Mouse (Mus musculus): ENCODE measurements around the gene Slc43a2.
"Not testable (repeated sequence)": the region's sequence is repeated elsewhere in the genome, so short reads cannot be mapped to it uniquely, and the experiment has no call there.

The Slc43a2 gene

DNA sequence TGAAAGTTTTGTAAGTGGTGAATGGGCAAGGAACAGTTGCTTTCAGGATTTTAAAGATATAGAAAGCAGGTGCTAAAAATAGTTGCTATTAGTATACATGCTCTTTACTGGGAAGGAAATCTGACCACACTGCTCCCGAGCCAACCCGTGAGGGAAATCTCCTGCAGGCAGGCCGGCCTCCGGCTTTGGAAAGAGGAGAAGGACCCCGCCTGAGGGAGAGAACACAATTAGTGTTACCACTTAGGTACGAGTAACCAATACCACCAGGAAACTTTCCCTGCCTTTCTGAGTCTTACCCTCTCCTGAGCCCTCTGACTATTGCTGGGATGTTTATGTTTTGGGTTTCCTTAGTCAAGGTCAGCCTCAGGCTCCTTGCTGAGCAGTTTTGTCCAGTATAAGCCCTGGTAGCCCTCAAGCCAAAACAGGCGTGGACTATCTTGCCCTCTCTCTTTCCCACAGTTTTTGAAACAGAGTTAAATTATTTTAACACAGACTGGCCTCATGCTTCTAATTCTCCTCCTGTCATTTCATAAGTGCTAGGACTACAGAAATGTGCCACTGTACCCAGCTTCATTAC lies 21.5 kb downstream of the Slc43a2 start:
- no peak for DNase-seq

DNA sequence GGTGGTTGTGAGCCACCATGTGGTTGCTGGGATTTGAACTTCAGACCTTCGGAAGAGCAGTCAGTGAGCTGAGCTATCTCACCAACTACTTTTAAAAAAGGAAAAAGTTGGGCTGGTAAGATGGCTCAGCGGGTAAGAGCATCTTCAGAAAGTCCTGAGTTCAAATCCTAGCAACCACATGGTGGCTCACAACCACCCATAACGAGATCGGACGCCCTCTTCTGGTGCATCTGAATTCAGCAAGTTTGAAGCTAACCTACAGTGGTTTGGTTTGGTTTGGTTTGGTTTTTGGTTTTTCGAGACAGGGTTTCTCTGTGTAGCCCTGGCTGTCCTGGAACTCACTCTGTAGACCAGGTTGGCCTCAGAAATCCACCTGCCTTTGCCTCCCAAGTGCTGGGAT lies 24.5 kb downstream of the Slc43a2 start:
- not testable (repeated sequence) for DNase-seq

DNA sequence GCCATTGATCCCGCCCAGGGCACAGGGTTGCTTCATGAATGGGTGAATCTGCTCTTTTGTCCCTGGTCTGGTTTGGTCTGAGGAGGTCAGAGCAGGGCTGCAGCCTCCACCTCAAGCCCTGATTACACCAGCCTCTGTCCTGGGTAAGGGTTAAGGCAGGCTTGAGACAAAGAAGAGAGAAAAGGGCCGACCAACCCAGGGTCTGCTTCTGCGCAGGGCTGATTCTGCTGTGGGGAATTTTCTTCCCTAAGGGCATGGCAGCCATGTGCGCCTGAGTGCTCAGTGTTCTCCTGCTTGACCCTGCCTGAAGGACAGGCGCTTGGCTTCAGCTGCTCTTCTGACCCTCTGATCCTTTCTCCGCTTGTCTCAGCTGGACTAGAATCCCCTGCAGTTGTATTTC lies 25.6 kb downstream of the Slc43a2 start:
- DNase-seq: no peak

DNA sequence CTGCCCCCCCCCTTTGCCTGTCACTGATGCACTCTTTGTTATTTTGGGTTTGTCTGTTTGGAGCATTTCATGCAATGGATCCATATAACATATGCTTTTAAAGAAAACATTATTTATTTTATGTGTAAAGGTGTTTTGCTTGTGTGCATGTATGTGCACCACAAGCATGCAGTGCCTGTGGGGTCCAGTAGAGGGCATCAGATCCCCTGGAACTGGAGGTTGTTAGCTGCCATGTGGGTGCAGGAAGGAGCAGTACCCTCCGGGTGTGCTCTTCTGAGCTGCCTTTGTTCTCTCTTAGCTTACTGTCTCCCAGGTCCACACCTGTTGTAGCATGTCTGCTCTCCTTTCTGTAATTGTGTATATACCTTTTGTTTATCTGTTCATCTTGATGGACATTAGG lies 26.6 kb downstream of the Slc43a2 start:
- DNase-seq: peak; percentile 78

DNA sequence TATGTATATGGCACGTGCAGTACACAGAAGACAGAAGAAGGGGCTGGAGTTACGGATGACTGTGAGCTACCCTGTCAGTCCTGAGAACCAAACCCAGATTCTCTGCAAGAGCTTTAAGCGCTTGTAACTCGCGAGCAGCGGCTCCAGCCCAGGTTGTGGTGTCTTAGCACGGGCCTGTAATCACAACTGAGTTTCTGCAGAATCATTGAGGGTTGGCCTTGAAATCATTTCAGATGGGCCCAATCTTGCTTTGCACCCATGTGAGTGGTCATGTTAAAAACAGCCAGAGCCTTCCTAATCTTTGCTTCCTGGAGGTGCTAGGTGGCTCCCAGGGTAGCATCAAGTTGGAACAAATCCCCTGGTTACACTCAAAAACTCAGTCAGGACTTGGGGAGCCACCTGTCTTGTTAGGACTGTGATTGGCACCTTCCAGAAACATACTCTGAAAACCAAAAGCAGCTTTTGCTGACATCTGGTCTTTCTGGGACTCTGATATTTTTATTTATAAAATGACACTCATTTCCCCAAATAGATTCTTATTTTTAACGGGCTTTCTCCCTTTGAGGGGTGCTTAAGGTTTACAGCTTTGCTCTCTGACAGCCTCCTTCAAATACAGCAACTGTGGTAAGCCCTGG lies 28.5 kb downstream of the Slc43a2 start:
- peak; percentile 57 for DNase-seq

DNA sequence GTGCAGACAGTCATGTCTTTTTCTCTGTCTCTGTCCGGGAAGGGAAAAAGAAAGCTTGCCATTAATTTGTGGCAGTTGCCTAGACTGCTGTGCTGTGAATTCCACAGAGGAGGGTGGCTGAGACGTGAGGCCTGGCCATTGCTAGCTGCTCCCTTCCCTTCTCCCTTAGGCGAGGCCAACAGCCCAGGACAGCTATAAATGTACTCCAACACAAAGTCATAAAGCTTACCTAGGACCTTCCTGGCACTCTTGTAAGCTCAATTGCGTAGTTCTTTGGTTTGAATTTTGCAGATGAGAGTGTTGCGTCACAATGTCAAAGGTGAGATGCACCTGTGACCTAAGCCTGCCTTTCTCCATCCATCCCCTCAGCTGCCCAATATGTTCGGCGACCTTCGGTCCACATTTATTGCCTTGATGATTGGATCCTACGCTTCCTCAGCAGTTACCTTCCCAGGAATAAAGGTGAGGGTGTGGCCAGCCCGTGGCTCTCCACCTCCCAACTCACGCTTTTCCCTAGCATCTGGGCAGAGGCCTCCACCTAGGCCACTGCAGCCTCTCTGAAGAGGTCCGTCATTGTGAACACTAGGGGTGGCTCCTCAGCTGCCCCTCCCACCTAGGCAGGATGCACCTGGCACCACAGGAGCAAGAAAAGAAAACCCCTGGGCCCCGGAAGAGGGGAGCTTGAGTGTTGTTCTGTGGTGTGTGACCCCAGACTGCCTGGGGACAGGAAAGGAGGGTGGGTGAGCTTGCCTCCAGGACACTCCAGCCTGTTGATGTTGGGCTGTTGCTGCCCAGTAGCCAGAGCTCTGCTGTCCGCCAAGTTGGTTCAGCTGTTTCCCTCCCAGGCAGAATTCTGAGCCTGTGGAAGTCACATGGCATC lies 29.3 kb downstream of the Slc43a2 start:
- DNase-seq: peak; percentile 85

DNA sequence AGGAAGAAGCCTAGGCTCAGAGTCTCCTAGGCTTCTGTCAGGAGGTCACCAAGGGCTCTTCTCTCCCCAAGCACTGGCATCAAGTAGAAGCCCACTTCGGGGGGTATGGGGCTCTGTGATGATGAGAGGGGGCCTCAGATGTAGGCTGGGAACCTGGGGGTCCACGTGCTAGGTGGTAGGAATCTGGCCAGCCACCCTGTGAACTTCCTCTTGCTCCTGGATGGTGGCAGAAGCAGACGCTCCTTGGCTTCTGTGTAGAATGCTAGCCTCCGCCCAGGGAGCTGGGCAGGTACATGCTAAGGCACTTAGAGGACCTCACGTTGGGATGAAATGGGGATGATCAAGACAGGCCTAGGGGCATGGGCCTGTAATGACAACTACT lies 29.9 kb downstream of the Slc43a2 start:
- peak; percentile 56 for DNase-seq

DNA sequence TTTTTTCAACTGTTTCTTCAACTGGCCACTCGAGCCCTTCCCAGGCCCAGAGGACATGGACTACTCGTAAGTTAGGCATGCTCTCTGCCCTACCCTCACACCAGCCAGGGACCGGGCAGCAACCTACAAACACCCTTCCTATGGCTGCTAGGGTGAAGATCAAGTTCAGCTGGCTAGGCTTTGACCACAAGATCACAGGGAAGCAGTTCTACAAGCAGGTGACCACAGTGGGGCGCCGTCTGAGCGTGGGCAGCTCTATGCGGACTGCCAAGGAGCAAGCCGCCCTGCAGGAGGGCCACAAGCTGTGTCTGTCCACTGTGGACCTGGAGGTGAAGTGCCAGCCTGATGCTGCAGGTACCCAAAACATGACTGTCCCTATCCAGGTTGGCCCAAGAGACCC lies 31.3 kb downstream of the Slc43a2 start:
- no peak for DNase-seq

DNA sequence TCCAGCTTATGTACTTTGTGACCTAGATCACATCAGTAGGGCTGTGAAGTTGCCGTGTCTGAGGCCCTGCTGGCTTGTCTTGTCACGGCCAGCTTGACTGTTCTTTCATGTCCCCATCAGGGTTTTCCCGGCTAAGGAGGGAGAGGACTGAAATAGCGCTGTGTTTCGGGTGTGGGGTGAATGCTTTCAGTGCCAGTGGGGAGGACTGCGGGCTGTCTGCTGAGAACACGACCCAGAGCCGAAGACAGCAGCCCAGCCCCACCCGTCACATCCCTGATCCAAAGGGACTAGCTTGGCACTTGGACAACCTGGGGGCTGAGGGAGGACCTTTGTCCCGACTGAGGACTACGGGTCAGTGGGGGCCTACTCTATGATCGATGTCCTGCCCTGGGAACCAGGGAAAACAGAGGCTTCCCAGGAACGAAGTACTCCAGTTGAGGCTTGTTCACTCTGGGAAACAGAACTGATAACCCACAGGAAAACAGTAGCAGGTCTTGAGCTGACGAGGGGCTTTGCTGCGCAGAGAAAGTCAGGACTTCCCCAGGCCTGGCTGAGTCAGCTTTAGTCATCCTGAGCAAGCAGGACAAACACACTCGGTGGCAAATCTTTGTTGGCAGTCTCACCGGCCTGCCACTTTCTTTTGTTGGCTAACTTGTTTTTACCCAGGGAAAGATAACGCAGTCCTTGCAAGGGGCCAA lies 32.5 kb downstream of the Slc43a2 start:
- no peak for DNase-seq

DNA sequence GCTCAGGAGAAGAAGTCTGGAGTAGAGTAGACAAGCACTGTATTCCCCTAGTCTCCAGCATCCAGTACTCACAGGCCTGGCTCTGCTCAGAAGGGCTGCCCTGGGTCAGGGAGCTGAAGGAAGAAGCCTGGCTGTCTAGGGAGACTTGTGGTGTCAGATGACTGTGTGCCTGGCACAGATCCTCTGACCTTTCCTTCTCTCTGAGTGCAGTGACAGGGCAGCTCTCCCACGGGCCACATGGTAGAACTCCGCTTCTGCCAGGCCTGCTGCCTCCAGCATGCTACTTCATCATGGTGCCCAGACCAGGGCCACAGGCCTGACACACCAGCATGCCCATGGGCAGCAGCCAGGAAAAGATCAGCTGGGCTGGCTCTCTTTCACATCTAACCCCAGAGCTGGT lies 34.4 kb downstream of the Slc43a2 start:
- no peak for DNase-seq

DNA sequence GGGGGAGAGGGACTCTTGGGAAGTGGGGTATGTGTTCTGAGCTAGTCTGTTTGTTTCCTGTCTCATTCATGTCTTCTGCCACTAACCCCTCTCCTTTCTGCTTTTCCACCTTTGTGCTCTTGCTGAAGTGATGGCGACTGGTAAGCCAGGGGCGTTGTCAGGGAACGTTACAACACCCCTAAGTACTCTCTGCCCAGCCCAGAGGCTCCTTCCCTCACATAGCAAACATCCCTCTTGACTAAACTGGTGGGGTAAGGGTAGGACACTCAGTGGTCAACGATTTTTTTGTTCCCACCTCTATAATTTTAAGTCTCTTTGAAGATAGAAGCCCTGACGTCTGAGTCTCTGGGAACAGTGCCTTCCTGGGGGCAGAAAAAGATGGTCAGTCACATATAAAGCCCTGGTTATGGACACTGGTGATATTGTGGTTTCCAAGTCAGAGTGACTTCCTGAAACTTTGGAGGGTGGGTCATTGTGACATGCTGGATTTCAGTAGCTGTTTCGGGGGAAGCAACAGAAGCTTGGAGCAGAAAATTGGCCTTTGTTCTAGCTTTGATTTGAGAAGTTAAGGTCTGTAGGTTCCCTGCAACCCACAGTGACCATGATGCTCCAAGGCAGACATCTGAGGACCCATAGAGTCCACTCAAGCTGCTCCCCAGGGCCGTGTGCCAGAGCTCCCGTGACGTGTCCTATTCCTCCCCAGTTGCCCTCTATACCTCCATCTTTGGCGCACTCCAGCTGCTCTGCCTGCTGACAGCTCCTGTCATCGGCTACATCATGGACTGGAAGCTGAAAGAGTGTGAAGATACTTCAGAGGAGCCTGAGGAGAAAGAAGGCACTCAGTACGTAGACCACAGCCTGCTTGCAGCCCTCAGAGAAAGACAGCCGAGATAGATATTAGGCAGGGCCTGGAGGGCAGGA lies 35.0 kb downstream of the Slc43a2 start:
- no peak for DNase-seq

DNA sequence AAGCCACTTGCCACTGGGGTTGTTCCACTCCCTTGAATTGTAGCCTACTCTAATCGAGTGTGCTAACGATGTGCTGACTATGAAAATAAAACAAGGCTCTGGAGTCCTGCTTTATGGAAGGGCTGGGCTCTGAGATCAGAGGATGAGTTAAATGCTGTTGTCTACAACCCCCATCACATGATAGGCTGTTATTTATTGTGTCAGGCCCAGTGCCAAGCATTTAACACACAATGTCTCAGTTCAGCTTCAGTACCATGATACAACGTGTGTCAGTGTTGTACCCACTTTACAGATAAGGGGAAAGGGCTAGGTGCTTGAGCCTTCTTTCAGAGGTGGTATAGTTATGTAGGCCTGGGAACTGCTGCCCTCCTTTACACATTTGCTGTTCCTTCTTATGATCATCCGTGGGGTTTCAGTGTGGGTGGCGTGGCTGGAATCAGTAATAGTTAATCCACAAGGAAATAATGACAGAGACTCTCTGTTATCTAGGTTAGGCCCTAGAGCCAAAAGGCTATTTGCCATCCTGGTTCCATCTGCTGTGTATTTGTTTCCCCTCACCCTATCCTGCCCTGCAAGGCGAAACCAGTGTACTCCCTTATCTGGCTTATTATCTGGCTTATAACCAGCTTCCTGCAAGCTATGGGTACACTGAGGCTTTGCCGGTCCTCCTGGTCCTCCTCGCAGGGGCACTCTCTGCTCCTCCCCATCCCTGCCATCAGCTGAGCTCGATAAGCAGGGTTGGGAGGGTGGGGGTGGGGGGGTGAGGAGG lies 36.0 kb downstream of the Slc43a2 start:
- no peak for DNase-seq

DNA sequence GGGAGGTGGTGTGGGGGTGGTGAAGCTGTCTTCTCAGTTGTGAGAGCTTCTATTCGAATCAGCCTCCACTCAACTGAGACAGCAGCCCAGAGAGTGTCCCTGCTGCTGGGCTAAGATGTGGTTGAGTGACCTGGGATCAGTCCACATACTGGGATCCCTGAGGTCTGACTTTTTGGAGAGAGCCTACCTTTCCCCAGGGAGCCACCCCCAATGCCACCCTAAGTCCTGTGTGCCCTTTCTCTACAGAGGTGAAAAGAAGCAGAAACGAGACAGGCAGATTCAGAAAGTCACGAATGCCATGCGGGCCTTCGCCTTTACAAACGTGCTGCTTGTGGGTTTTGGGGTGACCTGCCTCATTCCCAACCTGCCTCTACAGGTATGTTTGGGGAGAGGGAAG lies 36.6 kb downstream of the Slc43a2 start:
- DNase-seq: no peak

DNA sequence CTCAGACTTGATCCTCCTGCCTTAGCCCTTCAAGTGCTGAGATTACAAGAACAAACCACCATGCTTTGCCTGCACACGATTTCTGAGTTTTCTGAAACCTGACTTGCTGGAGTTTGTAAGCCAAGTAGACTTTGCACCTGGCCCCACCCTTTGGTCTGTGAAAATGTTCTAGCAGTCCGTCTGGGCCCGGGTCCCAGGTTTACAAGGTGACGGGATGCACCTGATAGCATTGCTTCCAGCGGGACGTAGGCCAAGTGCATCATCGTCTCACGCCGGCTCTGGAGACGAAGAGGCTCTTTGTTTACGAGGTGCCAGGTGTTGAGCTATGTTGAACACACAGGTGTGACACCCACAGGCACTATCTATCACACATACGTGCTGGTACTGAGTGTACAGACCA lies 37.5 kb downstream of the Slc43a2 start:
- DNase-seq: no peak

DNA sequence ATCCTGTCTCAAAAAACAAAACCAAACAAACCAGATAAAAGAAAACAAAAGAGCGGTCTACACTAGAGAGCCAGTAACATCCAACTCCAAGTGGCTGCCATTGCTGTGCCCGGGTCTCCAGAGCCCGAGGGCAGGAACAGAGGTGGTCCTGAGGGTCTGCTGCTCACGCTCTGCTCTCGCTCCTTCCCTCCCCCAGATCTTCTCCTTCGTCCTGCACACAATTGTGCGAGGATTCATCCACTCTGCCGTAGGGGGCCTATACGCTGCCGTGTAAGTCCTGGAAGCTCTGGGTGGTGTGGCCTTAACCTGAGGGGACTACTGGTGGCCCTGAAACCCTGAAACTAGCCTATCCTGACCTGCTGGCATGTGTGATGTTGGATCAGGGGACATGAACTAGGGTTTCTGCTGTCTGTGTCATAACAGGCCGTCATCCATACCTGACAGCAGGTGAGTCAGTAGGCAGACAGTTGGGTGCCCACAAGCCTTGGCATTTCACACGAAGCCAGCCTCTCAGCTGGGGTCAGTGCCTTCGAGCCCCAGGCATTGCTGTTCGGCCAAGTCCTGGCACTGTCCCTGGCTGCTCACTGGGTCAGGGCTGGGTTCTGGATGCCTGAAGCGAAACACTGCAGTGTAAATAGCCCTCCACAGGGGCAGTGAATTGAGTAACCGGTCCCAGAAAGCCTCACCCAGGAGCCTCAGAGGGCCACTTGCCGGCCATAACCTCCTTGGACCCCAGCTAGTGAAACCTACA lies 39.1 kb downstream of the Slc43a2 start:
- no peak for DNase-seq

DNA sequence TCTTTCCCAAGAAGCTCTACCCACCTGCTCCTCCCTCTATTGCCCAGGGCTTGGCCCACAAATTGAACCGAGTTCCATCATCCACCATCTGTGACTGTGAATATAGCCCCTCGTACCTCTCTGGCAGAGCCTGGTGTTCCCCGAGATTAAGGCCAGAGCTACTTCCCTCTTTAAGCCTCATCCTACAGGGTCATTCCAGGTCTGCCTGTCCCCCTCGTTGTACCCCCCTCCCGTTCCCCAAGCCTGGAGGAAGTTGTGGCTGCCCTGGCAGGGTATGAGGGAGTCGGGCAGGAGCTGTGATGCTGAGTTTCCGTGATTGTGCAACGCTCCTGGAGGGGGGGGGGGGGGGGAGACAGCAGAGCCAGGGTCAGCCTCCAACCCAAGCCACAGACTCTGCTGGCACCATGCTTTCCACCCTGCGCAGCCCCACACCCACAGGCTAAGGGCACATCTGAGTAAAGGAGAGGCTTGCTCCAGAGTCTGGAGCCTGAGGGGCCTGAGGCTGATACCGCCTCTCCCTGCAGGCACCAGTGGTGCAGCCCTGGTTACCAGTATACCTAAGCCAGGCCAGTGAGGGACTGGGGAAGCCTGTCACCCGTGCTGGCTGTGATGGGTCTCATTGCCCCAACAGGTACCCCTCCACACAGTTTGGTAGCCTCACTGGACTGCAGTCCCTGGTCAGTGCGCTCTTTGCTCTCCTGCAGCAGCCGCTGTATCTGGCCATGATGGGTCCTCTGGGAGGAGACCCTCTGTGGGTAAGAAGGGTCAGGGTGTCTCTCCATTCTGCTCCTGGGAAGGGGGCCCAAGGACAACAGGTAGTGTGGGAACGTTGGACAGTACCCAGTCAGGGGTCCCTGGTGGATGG lies 39.9 kb downstream of the Slc43a2 start:
- peak; percentile 41 for DNase-seq

DNA sequence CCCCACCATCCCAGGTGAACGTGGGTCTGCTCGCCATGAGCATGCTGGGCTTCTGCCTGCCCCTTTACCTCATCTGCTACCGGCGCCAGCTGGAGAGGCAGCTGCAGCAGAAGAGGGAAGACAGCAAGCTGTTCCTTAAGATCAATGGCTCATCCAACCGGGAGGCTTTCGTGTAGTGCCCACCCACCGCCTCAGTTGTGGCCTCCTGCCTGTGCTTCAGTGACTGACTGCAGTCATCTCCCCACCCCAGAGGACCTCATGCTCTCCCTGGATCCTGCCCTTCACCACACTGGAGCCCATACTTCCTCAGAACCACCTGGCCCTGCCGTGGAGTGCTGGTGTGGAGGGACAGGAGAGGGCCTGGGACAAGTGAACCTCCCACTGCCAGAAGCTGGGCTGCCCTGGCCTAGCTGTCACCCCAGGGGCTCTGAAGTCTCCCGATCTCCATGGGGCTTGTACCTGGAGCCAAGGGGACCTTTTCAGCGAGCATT lies 40.9 kb downstream of the Slc43a2 start:
- DNase-seq: peak; percentile 58

DNA sequence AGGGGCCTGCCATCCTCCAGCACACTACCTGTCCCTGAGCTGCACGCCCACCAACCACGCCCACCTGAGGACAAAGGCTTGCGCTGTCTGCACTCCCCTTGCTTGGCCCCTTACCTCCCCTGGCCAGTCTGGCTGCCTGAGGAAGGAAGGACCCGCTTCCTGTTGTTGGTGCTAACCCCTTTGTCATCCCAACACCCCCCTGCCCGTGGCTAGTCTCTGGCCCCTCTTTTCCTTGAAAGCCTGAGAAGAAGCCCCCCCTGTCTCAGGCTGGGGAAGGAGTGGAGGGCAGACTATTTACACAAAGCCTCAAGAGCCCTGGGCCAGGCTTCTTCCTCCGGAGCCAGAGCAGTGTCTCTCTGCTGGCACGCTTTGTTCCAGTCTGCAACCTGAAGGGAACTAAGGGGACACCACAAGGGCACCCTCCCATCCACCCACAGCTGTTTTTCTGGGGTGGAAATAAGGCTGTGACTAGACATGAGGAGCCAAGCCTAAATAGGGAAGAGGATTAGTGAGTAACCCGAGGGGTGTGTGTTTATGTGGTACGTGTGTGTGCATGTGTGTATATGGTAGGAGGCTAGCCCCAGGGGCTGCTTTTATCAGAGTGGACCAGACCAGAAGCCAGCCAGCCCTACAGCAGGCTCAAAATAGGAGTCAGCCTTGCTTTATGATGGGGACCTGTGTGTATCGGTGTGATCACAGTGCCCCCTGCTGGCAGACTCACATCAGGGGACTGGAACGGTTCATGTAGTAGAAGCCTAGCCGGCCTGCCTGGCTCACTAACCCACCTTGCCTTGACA lies 41.6 kb downstream of the Slc43a2 start:
- DNase-seq: peak; percentile 97

Measured in thymus, postnatal 4 days (tissue).